Mouse (Mus musculus) olfactory bulb, adult 2 months (tissue): ENCODE results near the gene Unk.

Experiments
- CTCF ChIP-seq: fragments of 200-500 bp; IDR thresholded peaks from 2 replicates; pipeline ENCODE4 v1.5.1; 2012; ENCODE audit warnings: low read depth, mild to moderate bottlenecking, low read length, moderate library complexity; ENCODE audit not compliant: insufficient read depth
- POLR2A ChIP-seq: fragments of 200-500 bp; IDR thresholded peaks from 2 replicates; pipeline ENCODE4 v1.6.1; 2012; ENCODE audit warnings: mild to moderate bottlenecking, low read depth, low read length, moderate library complexity; ENCODE audit not compliant: insufficient read depth

- TF ChIP-seq POLR2A = no peak
- no peak for TF ChIP-seq CTCF
Observed at GRCm38 (mm10) chr11:116096213-116097108, 66.3 kb downstream of the Unk start.
